Mouse (Mus musculus) embryo, embryonic 11 days (tissue): ENCODE measurements around the gene Tmem200a.

Source experiments
- DNase-seq: peaks from one replicate; pipeline ENCODE4 v3.0.0-alpha.2; 2015

Tmem200a gene

DNA sequence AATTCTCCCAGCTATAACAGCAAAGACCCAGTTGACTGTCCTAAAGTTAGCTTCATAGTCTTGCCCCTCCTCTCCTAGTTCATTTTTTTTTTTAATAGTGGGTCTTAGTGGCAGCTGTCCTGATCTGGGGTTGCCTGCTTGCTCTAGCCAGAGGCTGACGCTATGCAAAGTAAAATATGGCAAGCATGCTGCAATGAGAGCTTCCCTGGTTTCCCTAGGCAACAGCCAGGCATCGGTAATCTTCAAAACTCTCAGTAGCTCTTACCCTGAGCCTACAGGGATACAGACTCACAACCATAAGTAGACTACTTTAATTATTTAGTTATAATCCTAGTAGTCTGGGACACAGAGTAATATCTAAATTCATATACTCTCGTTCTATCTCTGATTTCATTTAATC lies 202.0 kb downstream of the Tmem200a start:
- no peak for DNase-seq

DNA sequence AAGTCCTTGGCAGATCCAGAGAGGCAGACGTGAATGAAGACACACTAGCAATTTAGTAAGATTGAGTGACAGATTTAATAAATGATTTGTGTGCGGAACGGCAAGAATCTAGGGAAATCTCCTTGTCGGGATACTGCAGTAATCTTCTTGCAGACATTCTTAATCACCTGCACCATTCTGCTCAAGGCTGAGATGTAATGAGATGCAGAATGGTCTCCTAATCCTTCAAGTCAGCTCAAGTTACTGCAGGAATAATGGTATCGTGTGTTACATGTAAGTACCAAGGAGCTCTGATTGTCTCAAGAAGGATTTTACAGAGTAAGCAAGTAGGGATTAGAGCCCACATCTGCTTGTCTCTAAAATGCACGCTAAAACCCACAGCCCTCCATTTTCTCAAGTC lies 210.1 kb downstream of the Tmem200a start:
- DNase-seq = no peak
